Mouse (Mus musculus) spleen, adult 2 months (tissue): ENCODE data around the gene Ccdc71.

ENCODE experiments used
- CTCF ChIP-seq: fragments of 200-500 bp; IDR thresholded peaks from 2 replicates; pipeline ENCODE4 v1.5.1; 2011; ENCODE audit warnings: mild to moderate bottlenecking, inconsistent platforms; ENCODE audit not compliant: insufficient read depth, insufficient read length, insufficient replicate concordance; ENCODE audit errors: extremely low read depth
- POLR2A ChIP-seq: fragments of 200-500 bp; IDR thresholded peaks from 2 replicates; pipeline ENCODE4 v1.6.1; 2011; ENCODE audit warnings: low read depth, low read length, inconsistent platforms

DNA sequence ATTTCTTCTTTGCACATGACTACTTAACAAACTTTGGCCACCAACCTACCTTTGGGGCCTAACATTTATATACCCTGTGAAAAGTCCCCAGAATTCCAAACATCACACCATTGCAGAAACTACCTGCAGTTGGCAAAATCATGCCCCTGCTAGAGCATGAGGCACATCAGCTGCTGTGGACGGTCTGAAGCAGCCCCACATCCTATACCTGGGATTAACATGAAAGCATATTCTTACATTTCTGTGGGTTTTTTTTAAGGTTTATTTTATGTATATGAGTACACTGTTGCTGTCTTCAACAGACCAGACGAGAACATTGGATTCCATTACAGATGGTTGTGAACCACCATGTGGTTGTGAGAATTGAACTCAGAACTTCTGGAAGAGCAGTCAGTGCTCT, 5.9 kb downstream of the Ccdc71 start:
- TF ChIP-seq CTCF (no peak), POLR2A (no peak)
